Mouse (Mus musculus): ENCODE data around the gene Mmab.

Mmab gene

DNA sequence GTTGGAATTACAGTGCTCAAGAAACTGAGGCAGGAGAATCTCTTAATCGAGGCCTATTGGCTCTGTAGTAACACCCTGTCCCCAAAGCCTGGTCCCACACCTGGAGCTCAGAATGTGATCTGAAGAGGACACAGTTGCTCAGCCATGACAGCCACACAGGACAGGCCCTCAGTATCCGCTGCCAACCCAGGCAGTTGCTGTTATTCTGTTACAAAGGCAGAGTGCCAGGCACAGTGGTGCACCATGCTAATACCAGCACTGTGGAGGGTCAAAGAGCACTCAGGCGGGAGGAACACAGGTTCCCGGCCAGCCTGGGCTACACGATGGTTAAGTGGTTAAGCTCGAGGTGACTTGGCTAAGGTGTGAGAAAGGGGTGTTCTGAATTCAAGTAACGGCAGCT lies 14.1 kb downstream of the Mmab start:
- in situ Hi-C loops (cut with MboI; ENCODE audit: low sequenced_read_pairs) = no loop called here

- in situ Hi-C loops (cut with MboI; ENCODE audit: low sequenced_read_pairs) = no loop called here
Measured at GRCm38 (mm10) chr5:114428621-114429020, 15.2 kb downstream of the Mmab start.

- in situ Hi-C loops (cut with MboI; ENCODE audit: low sequenced_read_pairs) = no loop called here
Measured at GRCm38 (mm10) chr5:114426732-114427131, 17.1 kb downstream of the Mmab start.

DNA sequence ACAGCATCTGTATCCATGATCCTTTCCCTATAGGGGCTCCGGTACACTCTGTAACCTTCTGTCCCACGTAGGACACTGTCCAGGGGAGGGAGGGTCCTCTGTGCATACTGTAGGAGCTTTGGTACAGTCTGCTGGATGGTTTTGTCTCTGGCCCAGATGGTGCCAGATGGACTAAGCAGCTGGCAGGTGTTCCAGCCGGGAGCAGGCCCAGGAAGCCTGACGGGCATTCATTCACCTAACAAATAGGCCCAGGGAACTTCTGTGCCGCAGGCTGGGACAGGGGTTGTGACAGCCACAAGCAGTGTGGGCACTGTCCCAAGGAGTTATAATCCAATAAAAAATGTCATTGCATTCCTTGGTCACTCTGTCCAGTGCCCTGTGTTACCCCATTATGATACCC lies 19.9 kb downstream of the Mmab start:
- in situ Hi-C loops (cut with MboI; ENCODE audit: low sequenced_read_pairs) = no loop called here

GRCm38 (mm10) chr5:114422591-114422990 lies 21.3 kb downstream of the Mmab start:
- in situ Hi-C loops (cut with MboI; ENCODE audit: low sequenced_read_pairs) = no loop called here

- in situ Hi-C loops (cut with MboI; ENCODE audit: low sequenced_read_pairs) = no loop called here
Measured at GRCm38 (mm10) chr5:114421561-114422298, 22.1 kb downstream of the Mmab start.

DNA sequence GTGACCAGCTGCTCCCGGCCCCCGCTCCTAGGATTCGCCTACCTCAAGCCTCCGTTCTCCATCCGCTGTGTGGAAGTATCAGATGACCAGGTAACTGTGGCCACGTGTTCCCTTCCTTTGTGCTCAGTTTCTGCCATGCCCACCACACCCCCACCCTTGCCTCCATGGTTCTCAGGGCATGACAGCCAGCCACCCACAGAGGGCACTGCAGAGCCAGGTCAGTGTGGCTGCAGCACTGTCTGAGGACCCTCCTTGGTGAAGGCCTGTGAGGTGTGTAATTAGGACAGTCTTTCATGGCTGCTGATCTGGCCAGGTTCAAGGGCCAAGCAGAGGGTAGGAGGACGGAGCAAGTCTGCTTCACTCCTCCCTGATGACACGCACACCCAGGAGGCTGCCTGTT lies 25.3 kb downstream of the Mmab start:
- in situ Hi-C loops (cut with MboI; ENCODE audit: low sequenced_read_pairs) = no loop called here

DNA sequence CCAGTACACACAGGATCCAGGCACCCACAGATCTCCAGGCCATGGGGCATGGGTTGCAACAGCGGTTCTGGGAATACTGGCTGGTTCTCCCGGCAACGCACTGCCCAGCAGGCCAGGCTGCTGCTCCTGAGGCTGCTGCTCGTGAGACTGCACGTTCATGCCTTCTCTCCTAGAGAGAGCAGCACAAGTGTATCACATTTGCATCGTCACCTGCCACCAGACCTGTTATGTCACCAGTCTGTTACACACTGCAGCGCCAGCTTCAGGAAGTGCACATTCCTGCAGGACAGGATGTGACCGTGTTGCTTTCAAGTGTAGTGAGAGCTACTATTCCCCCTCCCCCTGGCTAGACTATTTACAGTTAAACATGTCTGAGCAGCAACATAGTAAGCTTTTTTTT lies 27.0 kb downstream of the Mmab start:
- in situ Hi-C loops (cut with MboI; ENCODE audit: low sequenced_read_pairs) = no loop called here

- in situ Hi-C loops (cut with MboI; ENCODE audit: low sequenced_read_pairs) = no loop called here
Measured at GRCm38 (mm10) chr5:114415606-114416005, 28.3 kb downstream of the Mmab start.

DNA sequence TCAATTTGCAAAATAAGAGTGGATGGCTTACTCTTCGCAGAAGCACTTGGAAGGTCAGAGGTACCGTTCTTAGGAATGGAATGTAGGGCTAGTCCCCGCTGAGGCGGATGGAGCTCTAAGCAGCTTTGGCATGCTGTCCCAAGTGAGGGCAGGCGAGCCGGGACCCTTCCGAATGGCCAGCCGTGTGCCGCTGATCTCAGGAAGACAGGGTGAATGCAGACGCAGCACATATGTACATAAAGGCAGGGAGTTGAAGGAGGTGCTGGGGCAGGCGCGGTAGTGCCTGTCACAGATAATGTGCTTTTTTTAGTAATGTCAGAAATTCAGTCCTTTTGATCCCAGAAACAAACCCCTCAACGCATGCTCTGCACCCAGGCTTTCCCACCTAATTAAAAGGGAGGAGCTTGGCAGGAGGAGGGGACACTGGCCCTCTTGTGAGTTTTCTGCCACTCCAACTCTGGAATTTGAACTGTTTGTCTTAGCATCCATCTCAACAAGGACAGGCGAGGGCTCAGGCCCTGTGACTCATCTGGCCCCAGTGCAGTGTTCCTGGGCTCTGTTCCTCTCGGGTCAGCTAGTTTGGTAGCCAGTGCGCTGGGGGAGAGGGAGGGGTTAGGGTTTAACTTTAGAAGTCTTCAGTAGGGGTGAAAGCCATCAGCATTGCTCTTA lies 30.7 kb downstream of the Mmab start:
- in situ Hi-C loops (cut with MboI; ENCODE audit: low sequenced_read_pairs) = no loop called here

DNA sequence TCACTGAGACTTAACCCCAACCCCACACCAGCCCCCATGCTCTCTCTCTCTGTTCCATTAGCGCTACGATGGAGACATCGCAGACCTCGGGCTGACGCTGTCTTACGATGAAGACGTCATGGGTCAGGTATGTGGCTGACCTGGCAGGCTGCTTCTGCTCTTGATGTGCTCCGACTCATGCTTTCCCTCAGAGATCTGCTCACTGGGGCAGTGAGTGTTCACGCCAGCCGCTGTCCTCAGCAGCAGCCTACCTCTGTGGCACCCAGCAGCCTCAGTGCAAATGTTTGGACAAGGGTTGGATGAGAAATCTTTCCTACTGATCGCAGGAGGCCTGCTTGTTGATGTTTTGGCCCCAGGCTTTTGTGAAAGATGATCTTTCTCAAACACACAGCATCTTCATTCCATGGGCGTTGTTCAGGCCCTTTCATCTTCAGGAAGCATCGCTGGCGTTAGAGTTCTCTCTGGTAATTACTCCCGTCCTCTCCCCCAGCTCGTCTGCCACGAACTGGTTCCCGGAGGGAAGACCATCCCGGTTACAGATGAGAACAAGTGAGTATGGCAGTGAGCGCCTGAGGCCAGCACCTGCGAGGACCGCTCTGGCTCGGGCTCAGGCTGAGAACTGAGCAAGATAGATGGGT lies 31.4 kb downstream of the Mmab start:
- in situ Hi-C loops (cut with MboI; ENCODE audit: low sequenced_read_pairs) = no loop called here

- in situ Hi-C loops (cut with MboI; ENCODE audit: low sequenced_read_pairs) = no loop called here
Measured at GRCm38 (mm10) chr5:114410429-114410828, 33.4 kb downstream of the Mmab start.

DNA sequence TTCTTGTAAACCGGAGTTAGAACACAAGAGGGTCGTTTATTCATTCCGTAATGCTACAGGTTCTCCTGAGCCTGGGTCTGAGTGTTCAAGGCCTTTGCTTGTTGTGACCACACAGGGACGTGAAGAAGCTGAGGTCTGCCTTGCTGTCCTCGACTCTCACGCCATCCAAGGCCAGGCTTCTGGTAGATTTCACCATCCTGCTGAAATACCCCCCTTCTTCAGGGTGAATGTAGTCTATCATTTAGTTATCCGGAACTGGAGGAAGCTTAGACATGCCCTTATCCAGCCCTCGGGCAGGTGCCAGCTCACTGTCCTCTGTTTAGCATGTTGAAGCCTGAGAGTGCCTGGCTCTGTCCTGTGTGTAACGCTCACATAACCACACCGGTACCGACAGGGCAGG lies 35.0 kb downstream of the Mmab start:
- in situ Hi-C loops (cut with MboI; ENCODE audit: low sequenced_read_pairs) = no loop called here

DNA sequence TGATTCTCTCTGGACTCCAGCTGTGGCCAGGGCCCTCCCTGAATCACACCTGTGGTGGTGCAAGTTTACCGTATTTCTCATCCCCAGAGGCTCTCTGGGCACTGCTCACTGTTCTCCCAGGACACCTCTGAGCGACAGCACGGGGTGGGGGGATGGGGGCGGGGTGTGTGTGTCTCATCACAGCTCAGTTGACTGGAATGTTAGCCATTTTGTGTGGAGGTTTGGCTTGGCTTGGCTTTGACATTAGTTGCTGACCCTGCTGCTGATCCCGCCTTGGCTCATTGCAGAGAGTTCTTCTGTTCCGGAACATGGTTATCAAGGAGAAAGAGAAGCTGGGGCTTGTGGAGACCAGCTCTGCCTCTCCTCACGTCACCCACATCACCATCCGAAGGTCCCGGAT lies 36.0 kb downstream of the Mmab start:
- in situ Hi-C loops (cut with MboI; ENCODE audit: low sequenced_read_pairs) = no loop called here

- in situ Hi-C loops (cut with MboI; ENCODE audit: low sequenced_read_pairs) = no loop called here
Measured at GRCm38 (mm10) chr5:114407269-114407668, 36.6 kb downstream of the Mmab start.

GRCm38 (mm10) chr5:114406592-114406991 lies 37.3 kb downstream of the Mmab start:
- in situ Hi-C loops (cut with MboI; ENCODE audit: low sequenced_read_pairs) = no loop called here

DNA sequence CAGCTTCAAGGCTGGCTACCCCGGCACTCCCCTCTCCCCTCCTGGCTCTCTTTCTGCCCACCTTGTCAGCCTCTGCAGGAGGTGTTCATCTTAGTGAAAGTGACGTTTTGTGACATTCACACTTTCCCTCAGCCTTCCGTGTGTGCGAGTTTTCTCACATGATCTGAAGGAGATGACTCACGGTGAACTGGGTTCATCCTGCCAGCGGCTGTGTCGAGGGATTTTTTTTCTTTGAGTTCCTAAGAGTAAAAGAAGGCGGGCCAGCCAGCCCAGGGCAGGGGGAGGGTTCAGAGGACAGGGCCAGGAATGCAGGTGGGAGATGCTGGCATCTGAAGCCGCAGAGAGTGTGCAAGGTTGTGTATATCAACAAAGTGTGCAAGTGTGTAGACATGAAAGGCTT lies 50.7 kb downstream of the Mmab start:
- in situ Hi-C loops (cut with MboI; ENCODE audit: low sequenced_read_pairs) = no loop called here

DNA sequence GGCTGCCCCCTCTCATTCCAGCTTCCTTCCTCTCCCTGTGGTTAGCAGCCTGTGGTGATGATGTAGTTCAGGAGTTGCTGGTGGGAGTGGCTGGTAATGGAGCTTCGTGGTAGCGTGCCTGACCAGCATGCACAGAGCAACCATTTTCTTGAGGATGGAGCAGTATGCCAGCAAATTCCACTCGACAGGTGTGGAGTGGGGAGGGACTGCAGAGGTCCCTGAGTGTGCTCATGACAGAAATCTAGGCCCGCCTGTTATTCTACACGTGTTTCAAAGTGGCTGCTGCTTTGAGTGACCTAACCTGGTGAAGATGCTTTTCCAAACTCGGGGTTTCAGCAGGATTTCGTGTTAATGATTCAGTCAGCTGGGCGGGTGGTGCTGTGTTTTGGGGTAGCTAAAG lies 59.4 kb downstream of the Mmab start:
- in situ Hi-C loops (cut with MboI; ENCODE audit: low sequenced_read_pairs) = no loop called here

DNA sequence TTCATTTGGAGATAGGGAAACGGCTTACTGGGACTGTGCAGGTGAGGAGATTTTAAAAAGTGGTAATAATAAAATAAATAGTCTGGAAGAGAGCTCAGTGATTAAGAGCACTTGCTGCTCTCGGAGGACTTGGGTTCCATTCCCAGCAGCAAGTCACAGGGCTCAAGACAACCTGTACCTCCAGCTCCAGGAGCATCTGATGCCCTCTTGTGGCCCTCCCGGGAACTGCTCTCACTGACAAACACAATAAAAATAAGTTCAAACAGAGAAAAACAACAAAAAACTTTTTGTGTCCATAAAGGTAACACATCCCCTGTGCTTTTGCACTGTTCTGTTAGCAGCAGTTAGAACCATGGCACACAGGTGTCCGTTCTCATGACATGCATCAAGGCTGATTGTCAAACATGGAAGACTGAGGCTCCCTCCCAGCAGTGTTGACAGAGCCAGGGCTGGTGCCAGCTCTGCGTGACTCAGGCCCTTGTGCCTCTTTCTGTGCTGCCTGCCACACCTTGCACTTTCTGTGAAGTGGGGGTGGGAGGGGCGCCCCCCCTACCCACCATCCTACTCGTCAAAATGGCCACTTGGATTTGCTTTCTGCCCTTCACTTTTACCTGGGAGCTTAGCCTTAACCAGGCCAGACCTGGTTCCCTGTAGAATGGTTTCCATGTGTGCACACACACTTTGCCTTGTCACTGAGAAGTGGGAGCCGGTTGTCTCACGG lies 60.5 kb downstream of the Mmab start:
- in situ Hi-C loops (cut with MboI; ENCODE audit: low sequenced_read_pairs) = no loop called here

Measured in CH12F3 (cell line).